Mouse (Mus musculus) frontal cortex, postnatal 36 days (tissue): ENCODE data around the gene Ces2f.
"Not testable (repeated sequence)": the region's sequence is repeated elsewhere in the genome, so short reads cannot be mapped to it uniquely, and the experiment has no call there.

ENCODE experiments used
- DNase-seq, 2 experiments: peaks; one replicate each; pipeline ENCODE4 v3.0.0; 2022; ENCODE audit warnings: low spot score in 2 of 2

Gene Ces2f

DNA sequence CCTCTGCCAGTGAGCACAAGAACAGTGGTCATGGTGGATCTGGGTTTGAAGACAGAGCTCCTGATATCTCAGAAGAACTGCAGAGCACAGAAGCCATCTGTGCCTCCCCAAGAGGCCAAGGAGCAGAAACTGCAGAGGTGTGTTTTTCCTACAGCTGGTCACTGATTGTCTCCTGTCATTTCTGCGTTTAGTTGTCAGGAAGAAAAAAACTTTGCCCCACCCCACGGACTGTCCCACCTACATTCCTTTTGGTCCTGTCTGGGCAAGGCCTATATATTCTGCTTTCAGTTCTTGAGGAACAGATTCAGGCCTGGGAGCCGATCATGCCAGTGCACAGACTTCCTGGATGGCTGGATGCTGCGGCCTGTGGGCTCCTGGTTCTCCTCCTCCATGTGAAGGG, at the start of gene Ces2f:
Gene Ces2f, plus strand, starts transcription at position 301 of the 400 bp plus-strand sequence.
- no peak for DNase-seq

DNA sequence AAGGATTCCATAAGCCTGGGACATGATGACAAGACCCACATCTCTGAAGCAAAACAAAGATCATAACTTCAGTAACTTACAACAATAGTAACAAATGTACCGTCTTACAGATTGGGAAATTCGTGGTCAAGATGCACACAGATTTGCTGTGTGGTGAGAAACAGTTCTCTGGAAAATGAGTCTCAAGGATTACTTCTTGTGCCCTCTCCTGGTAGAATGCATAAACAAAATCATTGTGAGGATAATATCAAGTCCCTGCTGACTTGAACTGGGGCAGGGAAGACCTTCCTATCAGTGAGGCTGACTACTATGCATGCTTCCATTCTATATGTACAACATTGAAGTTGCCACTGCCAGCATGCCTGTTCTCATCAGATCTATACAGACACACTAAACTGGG, 45.4 kb upstream of the Ces2f start:
- DNase-seq = no peak

DNA sequence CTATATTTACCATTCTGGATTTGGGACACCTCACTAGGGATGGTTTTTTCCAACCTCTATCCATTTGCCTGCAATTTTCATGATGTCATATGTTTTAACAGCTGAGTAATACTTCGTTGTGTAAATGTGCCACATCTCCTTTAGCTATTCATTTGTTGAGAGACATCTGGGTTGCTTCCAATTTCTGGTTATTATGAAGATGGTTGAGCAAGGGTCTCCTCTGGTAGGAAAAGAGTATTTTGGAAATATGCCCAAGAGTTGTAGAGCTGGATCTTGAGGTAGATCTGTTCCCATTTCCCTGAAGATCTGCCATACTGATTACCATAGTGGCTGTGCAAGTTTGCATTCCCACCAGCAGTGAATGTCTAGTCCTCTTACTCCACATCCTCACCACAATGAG, 40.0 kb upstream of the Ces2f start:
- no peak for DNase-seq

DNA sequence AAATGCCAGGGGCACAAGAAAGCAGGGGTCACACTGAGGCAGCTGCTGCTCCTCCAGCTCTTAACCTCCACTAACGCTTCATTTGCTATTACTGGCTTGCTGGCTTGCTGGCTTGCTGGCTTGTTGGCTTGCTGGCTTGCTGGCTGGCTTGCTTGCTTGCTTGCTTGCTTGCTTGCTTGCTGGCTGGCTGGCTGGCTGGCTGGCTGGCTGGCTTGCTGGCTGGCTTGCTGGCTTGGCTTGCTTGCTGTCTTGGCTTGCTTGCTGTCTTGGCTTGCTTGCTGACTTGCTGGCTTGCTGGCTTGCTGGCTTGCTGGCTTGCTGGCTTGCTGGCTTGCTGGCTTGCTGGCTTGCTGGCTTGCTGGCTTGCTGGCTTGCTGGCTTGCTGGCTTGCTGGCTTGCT, 38.1 kb upstream of the Ces2f start:
- DNase-seq = peak in 1 of 2 experiments; percentile 3

DNA sequence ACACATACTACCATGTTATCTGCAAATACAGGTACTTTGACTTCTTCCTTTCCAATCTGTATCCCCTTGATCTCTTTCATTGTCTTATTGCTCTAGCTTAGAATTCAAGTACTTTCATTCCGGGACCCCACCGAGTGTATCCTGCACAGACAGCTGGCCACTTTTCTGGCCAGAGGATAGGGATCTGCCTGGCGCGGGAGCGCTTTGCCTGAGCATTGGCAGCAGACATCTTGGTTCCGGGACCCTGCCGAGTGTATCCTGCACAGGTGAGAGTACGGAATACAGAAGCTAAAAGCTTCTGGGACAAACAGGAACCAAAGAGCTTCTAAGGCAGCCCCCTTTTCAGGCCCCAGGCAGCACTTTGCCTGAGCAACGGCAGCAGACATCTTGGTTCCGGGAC, 37.5 kb upstream of the Ces2f start:
- DNase-seq = not testable (repeated sequence)

DNA sequence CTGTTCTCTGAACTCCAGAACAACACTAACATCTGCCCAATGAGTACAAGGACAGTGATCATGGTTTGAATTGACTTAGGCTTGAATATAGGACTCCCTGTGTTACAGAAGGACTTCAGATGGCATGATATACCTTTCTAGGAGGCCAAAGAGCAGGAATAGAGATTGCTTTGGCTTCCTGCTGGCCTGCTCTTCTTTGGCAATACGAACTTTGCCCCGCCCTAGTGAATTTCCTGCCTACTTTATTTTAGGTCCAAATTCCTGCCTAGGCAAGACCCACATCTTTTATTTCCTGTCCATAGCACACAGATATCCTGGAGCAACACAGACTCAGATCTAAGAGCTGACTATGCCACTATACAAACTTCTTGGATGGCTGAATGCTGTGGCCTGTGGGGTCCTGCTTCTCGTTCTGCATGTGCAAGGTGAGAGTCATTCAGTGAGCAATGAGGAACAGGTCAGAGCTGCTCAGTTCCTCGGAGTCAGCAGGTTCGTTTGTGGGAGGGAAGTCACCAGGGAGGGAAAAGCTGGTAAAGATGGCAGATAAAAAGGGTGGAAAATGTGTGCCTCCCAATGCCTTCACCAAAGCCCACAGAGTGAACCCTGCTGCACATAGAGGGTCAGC, 21.1 kb upstream of the Ces2f start, which contains the start of gene Ces2e:
Gene Ces2e, plus strand, starts transcription at position 289 of the 625 bp plus-strand sequence.
- DNase-seq = no peak

DNA sequence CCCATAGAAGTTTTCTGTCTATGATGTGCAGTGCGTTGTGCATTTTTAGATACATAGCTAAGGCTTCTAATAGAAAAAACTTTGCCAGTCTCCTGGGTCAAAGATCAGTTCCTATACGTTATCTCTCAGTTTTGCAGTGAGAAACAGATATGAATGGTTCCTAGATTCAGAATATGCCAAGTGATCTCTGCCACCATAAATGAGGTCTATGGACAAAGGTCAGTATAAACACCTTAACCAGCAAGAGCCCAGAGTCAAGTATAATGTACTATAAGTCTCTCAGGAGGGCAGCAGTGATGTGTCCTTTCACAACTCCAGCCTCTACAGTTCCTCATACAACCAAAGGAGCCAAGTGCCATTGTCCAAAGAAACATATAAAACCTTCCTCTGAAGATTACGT, 19.9 kb upstream of the Ces2f start:
- DNase-seq = no peak

DNA sequence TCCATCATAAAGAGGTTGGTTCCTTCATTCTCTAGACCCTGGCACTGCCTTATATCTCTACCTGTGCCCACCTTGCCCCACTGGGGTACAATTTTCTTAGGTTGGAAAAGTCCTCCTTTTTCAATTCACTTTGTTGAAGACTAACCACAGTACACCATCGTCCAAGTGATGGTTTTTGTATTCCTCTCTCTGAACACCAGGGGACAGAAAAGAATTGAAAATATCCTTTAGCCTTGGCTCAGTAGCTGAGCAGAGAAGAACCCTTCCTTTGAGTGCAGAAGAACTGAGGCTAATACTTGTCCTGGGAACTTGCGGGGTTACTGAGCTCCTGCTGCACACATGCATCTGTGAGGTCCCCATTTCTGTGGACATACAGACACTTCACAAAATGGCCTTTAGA, 2.5 kb upstream of the Ces2f start:
- no peak for DNase-seq

DNA sequence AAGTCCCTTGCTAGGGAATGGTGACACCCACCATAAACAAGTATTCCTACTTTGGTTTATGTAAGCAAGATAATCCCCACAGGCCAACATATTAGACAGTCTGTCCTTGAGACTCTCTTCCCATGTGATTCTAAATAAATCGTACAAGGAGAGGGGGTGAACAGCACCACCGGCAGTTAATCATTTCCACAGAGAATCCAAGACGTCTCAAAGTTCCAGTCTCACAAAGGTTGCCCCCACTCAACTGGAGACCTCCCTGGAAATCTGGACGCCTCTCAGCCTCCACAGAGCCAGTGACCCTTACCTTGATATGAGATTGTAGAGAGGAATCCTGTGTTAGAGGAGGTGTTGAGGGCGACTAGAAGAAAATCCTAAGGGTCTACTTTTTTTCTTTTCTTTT, 1.9 kb downstream of the Ces2f start:
- DNase-seq = no peak

DNA sequence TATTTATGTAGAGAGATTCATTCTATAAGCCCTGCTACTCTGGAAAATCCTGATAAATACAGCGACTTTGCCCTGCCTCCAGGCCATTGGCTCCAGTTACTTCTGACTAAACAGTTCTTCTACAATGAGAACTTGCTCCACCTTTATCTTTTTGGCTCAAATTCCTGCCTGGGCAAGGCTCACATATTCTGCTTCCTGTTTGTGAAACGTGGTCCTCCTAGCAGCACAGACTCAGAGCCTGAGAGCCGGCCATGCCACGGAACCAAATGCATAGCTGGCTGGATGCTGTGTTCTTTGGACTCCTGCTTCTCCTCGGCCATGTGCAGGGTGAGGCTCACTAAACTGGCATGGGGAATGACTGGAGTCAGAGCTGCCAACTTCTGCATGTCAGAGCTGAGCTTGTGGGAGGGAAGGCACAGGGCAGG, 14.4 kb downstream of the Ces2f start, which contains the start of gene Ces2g:
Gene Ces2g, plus strand, starts transcription at position 182 of the 425 bp plus-strand sequence.
- DNase-seq = no peak

DNA sequence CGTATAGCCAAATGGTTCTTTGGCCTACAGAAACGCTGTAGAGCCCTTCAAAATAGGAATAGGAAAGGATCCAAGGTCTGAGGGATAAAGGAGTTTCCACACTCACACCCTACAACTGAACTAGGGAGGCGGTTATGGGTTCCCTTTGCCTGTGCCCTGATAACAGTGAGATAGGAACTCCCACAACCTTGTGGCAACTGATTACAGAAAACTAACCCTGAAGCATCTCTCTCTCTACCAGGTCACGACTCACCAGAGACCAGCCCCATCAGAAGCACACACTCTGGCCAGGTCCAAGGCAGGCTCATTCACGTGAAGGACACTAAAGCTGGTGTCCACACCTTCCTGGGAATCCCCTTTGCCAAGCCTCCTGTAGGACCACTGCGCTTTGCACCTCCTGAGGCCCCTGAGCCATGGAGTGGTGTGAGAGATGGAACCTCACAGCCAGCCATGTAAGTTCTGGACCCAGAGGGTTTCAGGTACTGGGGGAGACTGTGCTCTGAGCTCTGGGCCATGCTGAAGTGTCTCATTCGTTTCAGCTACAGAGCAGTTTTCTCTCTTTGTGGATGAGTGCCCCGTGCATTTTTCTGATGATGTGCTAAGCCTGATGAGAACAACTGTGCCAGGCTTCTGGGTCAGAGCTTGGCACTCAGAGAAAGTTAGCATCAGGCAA, 15.2 kb downstream of the Ces2f start:
- DNase-seq = no peak

DNA sequence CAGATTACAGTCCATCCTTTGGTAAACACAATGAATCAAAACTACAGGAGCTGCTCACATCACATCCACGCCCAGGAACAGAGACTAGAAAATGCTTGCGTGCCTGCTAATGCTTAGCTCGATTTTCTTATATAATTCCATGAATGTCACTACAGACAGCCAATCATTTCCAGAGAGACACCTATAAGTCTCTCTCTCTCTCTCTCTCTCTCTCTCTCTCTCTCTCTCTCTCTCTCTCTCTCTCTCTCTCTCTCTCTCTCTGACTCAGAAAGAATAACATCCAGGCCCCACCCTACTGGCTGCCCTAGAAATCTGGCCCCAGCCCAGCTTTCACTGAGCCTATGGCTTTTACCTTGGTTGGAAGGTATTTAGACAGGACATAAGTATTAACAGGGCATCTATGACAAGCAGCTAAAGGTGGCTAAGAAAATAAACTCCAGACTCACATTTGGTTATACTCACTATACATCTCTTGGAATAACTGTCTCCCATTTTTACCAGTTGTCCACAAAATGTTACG, 16.3 kb downstream of the Ces2f start:
- no peak for DNase-seq

DNA sequence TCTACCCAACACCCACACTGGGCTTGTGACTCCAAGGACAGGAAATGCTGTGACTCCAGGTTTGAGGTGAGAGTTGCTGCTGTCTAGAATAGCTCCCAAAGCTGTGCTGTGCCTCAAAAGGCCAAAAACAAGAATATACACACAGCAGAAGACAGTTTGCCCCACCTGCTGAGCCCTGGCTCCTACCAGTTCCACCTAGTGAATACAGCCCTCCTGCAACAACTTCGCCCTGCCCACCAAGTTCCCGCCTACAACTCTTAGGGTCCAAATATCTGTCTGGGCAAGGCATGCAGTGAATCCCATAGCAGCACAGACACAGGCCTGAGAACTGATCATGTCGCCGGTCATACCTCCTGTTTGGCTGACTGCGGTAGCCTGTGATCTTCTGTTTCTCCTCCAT, 37.0 kb downstream of the Ces2f start:
- no peak for DNase-seq

DNA sequence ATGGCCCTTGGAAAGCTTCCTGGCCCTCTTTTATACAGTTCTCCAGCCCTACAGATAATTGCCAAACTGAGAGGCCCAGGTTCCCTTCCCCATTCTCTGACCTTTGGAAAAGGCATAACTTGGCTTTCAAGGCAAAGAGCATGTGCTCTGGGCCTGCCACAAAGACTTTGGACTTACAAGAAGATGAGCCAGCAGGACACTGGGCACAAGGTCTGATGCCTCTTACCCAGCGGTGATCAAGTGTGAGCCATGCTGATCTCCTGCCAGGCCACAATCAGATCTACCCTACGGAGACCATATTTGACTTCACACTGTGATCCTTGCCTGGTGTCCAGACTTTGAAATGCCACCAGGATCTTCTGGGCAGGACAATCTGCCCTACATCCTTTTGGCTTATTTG, 37.8 kb downstream of the Ces2f start:
- DNase-seq = no peak

DNA sequence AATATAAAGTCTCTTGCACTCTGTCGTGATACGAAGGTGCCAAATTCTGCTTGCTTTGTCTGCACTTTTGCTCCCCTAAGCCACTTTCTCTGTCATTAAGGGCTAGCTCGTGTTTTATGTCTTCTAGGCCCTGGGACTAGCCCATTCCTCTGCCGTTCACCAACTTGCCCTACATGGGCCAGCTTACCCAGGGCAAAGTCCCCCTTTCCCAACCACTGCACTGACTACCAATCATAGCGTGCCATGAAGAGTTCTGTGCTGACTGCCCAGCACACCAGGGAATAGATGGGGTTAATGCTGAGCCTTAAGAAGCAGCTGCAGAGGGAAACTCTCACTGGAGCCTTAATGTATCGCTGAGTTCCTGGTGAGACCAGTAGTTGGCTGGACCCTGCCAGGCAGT, 51.0 kb downstream of the Ces2f start:
- DNase-seq = no peak

DNA sequence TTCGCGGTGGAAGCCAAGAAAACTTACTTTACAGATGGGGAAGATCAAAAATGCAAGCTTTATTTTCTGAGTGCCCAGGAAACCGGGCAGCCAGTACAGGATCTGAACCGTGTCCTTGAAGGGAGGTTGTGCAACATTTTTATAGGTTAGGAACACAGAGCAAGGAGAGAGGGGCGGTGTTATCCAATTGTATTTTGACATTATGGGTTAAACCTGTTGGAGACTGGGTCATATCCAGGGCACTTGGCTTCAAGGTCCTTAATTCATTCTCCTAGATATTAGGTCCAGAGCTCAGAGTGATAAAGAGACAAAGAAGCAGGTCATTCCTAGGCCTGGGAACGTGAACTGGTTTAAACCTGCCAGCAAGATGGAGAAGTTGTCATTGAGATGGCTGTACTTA, 52.0 kb downstream of the Ces2f start:
- no peak for DNase-seq

DNA sequence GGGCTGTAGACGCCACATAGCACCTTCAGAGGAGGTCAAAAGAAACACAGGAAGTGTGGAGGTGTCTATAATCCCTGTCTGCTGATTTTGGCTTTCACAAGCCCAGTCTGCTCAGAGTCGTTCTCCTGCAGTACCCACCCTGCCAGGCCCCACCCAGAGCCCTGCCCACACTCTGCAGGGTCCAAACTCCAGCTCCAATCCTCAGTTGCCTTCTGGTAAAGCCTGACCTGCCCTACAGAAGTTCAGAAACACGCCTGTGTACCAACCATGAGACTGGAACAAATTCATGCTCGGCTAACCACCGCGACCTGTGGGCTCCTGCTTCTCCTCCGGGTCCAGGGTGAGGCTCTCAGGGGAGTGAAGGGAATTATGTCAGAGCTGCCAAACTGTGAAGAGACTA, 53.4 kb downstream of the Ces2f start, which contains the start of gene Ces2h:
Gene Ces2h, plus strand, starts transcription at position 268 of the 400 bp plus-strand sequence.
- DNase-seq = no peak
